Mouse (Mus musculus) heart, adult 10 weeks (tissue): Measurements from ENCODE around the gene Umps. TPM values are rescaled to one million over a fixed set of nuclear protein-coding genes. Genes with fewer than 3 reads are reported as not detected.

ENCODE experiments used
- polyA plus RNA-seq: library from polyadenylated mRNA; stranded (reverse); fragments of 350-450 nt; fragmentation: Illumina TruSeq; extraction: RNeasy Lipid Tissue Mini Kit (QIAGEN cat#74804); gene quantifications from one replicate; pipeline ENCODE4 v1.2.3, GENCODE M21; 2014; ENCODE audit warnings: low read depth, low replicate concordance

The Umps gene
- polyA plus RNA-seq: 5.8 TPM

DNA sequence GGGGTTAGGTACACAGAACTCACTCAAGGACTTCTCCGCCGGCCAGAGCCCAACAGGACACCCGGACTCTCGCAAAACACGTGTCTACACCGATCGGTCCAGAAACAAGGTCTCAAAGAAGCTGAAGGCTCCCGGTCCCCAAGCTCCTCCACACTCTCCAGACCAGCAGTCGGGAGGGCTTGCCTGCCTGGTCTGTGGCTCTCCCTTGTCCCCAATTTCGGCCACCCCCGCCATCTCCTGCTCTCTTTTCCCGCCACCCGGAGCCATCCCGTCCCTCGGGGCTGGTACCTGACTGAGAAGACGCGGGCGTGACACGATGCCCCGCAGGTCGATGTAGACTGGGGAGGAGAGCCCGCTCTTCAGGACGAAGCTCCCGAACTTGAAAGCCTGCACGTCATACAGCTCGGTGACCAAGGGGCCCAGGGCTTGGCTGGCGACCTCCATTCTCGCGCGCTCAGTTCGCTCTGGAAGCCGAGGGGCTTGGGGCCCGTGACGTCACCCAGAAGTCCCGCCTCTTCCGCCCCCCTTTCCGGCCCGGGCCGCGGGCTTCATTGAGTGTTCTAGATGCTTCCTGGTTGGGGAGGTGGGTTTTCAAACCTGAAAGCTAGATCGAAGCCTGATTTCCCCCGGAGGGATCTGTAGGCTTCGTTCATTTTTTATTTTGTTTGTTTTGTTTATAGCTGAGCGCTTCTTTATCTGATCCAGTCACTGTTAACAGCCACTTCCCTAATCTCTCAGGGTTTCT is at the start of gene Umps:
Gene Umps, minus strand, starts transcription at position 501 of the 745 bp plus-strand sequence.

Other genes with a start within 250 kb of the Umps start
- gene Muc13, start 173.0 kb downstream of the Umps start, polyA plus RNA-seq: 0.45 TPM
- 98.1 TPM for gene Itgb5, start 137.4 kb downstream of the Umps start, polyA plus RNA-seq